Mouse (Mus musculus): ENCODE data around the gene Eif4e3.

DNA sequence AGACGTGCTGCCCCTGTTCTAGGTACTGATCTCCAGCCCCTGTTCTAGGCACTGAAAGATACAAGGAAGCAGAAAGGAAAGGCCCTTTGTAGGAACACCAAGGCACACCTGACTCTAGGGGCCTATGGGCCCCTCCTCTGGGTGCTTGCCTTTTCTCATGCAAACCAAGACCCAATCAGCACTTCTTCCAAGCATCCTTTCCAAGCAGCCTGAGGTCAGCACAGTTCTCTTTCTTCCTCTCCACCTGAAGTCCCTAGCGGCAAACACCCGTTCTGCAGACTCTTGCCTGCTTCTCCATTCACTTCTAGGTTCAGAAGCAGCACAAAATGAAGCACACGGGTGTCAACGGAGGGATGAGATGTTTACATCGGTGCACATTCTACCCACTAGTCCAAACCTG, 48.6 kb upstream of the Eif4e3 start:
- no peak for TF ChIP-seq GATA1 (IDR thresholded peaks at IDR 0.05; ENCODE audit: low read length)
- TF ChIP-seq TAL1 (IDR thresholded peaks at IDR 0.05; ENCODE audit: low read length): no peak
